Mouse (Mus musculus): ENCODE data around the gene Lst1.

The Lst1 gene

GRCm38 (mm10) chr17:35187959-35188610 lies at the start of gene Lst1:
Gene Lst1, minus strand, starts transcription at chr17:35188439.
- in situ Hi-C loops (cut with MboI, MseI): no loop called here

- in situ Hi-C loops (cut with MboI, MseI): no loop called here
Observed at GRCm38 (mm10) chr17:35237504-35237903, 49.3 kb upstream of the Lst1 start.

DNA sequence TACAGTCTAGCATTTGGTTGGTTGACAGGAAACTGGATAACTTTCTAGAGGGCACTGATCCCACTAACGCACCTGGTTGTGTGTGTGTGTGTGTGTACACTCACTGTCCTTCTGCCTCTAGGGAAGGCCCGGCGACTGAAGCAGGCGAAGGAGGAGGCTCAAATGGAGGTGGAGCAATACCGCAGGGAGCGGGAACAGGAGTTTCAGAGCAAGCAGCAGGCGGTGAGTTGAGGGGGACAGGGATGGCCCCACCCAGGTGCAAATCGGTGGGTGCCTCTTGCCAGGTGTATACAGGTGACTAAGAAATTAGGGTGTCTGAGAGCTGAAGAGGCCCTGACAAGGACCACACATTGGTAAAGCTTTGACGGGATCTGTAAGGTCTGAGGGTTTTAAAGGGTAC lies 48.8 kb upstream of the Lst1 start:
- in situ Hi-C loops (cut with MboI, MseI): no loop called here

DNA sequence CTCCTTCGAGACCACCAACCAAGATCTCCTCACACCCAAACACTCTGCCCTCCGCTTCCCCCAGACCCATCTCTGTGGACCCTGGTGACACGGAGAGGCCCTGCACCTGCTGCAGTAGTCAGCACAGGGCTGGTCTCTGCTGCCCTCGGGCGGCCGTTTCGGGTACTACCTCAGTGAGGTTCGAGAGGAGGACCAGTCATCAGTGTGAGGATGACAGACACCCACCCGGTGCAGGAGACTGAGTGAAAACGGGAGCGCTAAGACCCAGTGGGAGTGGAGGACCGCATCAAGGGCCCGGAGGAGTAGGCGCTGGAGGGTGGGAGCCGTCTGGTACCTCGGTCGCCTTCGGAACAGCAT lies 48.1 kb upstream of the Lst1 start:
- in situ Hi-C loops (cut with MboI, MseI): no loop called here

- in situ Hi-C loops (cut with MboI, MseI): no loop called here
Observed at GRCm38 (mm10) chr17:35235614-35236389, 47.6 kb upstream of the Lst1 start, which contains the start of gene Nfkbil1. Gene Nfkbil1, minus strand, starts transcription at chr17:35235792.

DNA sequence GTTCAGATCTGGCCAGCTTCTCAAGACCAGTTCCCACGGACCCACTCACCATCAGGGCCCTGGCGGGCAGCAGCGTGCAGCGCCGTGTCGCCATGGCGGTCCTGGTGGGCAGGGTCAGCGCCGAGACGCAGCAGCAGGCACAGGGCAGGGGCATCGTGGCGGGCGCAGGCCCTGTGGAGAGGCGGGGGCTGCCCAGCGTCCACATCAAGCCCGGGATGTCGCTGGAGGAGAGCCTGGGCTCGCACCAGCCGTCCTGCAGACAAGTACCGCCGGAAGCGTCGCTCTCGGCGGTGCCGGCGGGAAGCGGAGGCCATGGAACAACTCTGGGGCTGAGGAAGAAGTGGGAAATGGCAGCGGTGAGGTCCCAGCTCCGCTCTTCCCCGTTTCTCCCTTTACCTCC lies 46.7 kb upstream of the Lst1 start:
- in situ Hi-C loops (cut with MboI, MseI): loop anchor here (5.0 kb wide), 1 partner anchor 63 kb away; no protein-coding TSS in a partner anchor

GRCm38 (mm10) chr17:35234090-35234489 lies 45.9 kb upstream of the Lst1 start:
- in situ Hi-C loops (cut with MboI, MseI): loop anchor here (5.0 kb wide), 1 partner anchor 62 kb away; no protein-coding TSS in a partner anchor

DNA sequence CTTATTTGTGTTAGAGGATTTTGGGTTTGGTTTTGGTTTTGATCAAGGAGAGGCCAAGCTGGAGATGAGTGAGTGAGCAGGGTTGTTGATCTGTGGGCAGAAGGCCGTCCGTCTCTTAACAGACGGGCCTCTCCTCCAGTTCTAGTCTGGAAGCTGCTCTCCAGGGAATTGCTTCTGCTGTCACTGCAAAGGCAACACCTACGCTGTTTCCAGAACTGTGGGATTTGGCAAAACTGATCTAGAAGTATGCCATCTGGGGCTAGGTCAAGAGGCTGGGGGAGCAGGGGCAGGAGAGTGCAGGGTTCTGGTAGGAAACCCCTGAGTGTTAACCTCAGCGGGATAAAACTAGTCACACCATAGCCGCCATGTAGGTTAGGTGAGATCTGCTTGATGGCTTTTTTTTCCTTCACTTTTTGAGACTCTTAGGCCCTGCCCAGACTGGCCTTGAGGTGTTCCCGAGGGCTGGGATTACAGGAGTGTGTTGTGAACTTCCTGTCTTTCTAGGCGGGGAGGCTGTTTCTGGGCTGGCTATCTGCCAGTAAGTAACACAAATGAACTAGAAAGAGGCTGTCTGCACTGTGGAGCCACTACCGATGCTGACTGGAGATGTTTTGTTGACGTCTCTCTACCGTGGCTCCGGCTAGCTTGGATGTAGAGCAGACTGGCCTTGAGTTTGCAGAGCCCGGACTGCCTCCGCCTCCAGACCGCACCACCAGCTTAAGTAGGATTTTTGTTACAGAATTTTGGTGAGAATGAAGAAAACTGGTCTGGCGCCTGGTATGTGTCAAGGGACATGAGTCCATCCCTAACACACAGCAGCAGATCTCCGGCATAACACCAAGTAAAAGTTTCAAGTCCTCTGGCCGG lies 45.1 kb upstream of the Lst1 start, which contains the start of gene Atp6v1g2:
Gene Atp6v1g2 (plus strand): TSS at position 547 of the 867 bp plus-strand sequence.
- in situ Hi-C loops (cut with MboI, MseI): loop anchor here (5.0 kb wide), 1 partner anchor 61 kb away; no protein-coding TSS in a partner anchor

DNA sequence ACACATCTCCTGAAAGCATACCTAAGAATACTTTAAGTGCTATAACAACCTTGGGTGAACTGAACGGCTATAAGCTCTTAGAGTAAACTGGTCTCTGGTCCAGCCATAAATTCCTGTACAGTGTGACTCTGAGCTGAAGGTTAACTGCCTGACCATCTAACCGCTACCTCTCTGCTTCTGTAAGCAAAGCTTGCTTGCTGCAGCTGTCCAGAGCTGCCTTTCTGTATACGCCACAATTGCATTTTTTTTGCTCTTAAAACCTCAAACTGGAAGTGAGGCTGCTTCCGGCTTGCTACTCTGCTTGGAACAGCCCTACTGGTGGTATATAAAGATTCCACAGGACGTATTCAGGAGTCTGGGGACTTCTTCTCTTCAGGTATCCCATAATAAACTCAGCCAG lies 44.4 kb upstream of the Lst1 start:
- in situ Hi-C loops (cut with MboI, MseI): loop anchor here (5.0 kb wide), 1 partner anchor 60 kb away; no protein-coding TSS in a partner anchor

DNA sequence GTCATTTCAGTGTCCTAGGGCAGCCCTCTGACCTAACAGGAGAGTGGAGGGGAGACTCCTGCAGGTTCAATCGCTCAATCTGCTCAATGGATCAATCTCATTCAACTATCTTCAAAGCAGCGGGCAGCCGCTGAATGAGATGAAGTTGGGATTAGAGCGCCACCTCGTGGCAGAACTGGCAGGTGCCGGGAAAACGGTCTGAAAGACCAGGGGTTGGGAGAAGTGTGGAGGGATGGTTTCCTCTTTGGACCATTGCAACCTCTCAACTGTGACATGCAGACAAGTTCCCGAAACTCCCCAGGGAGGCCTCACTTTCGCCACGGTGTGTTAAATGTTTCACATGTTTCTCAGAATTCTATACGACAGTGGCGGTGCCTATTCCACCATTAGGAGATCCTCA lies 43.8 kb upstream of the Lst1 start:
- in situ Hi-C loops (cut with MboI, MseI): loop anchor here (5.0 kb wide), 1 partner anchor 60 kb away; no protein-coding TSS in a partner anchor

DNA sequence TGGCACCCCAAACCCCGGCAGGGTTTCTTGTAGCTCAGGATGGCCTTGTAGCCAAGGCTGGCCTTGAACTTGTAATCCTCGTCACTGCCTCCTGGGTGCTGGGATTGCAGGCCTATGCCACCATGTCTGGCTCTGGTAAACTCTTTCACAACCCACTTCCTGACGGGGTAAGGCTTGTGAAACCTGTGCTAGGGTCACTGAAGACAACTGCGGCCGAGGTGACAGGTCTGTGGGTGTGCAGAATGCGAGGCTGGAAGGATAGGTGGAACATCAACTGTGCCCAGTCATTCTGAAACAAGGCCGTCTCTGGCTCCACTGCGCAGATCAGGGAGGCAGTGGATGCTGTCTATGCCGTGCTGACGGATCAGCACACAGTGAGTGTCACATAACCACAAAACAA lies 42.8 kb upstream of the Lst1 start:
- in situ Hi-C loops (cut with MboI, MseI): loop anchor here (5.0 kb wide), 1 partner anchor 59 kb away; no protein-coding TSS in a partner anchor

- in situ Hi-C loops (cut with MboI, MseI): no loop called here
Observed at GRCm38 (mm10) chr17:35226561-35227046, 38.4 kb upstream of the Lst1 start.

- in situ Hi-C loops (cut with MboI, MseI): no loop called here
Observed at GRCm38 (mm10) chr17:35225456-35225855, 37.2 kb upstream of the Lst1 start.

DNA sequence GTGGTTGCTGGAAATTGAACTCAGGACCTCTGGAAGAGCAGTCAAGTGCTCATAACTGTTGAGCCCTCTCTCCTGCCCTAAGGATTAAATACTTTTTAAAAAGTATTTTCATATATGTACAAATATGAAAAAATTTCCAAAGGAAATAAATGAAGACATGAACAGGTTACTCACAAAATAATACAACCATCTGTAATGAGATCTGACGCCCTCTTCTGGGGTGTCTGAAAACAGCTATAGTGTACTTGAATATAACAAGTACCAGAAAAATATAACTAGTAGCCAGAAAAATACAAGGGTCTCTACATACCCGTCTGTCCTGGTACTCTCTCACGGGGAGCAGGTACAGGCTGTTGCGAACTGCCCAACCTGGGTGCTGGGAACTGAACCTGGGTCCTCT lies 36.4 kb upstream of the Lst1 start:
- in situ Hi-C loops (cut with MboI, MseI): no loop called here

GRCm38 (mm10) chr17:35222299-35222698 lies 34.1 kb upstream of the Lst1 start:
- in situ Hi-C loops (cut with MboI, MseI): no loop called here

- in situ Hi-C loops (cut with MboI, MseI): no loop called here
Observed at GRCm38 (mm10) chr17:35220156-35220952, 32.1 kb upstream of the Lst1 start, which contains the start of gene Gm16181. Gene Gm16181, plus strand, starts transcription at chr17:35220834.

GRCm38 (mm10) chr17:35219601-35220041 lies 31.4 kb upstream of the Lst1 start:
- in situ Hi-C loops (cut with MboI, MseI): no loop called here

DNA sequence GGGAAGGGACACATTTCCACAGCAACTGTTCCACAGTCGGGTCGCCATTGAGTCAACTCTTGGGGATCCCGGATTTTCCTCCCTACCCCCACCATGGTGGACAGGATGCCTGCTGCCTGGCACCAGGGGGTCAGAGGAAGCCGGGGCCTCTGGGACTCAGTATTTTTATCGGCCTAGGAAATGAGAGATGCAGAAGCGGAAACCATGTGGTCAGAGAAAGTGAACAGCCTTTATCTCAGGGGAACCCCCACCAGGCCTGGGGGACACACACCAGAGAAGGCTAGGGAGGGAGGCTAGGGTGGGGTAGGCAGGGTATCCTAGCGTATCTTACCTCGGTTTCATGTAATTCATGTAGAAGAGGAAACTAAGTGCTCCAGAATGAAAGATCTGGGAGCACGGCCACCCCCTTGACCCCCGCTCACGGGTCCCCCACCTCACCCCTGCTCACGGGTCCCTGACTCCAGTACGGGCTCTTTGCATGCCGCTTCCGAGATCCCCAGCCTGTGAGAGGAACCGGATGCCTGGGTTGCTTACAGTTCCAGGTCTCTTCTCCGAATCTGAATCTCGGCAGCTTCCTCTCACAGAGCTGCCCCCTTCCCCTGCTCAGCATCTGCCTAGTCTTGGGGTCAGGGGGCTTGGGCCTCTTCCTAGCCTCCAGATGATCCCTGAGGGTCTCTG lies 30.4 kb upstream of the Lst1 start:
- in situ Hi-C loops (cut with MboI, MseI): no loop called here

- in situ Hi-C loops (cut with MboI, MseI): no loop called here
Observed at GRCm38 (mm10) chr17:35213071-35213470, 24.8 kb upstream of the Lst1 start.

DNA sequence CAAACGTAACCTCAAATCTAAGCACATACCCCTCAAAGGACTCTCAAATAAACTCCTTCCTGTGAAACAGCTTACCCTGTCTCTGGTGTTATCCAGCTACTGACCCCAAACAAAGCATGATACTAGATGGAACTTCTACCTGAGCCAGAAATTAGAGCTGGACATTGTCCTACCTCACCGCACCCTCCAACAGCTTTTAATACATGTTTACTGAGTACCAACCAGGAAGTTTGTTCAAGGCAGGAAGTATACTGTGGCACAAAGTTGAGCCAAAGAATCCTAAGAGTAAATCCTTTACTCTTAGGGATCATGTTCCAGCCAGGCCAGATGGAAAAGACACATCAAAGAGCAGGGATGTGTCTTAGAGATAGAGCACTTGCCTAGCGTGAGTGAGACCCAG lies 22.4 kb upstream of the Lst1 start:
- in situ Hi-C loops (cut with MboI, MseI): no loop called here

Data from T-helper 1 cell (primary cell).